Mouse (Mus musculus) CH12.LX (cell line): ENCODE measurements at regions not wholly inside any gene's neighbourhood (a gene's known extent, or its start where the extent isn't known, plus 50 kb on each side); places are given as distances from the start of the nearest gene placed in this dataset.

Experiments
- CTCF ChIP-seq, 2 experiments: IDR thresholded peaks in 1 of 2; conservative IDR thresholded peaks in 1 of 2; 2 replicates each; pipeline ENCODE4 v1.5.1; 2011 to 2012; ENCODE audit warnings: low read depth in 2 of 2, low read length in 2 of 2, improper control_type of control experiment in 1 of 2, inconsistent platforms in 1 of 2, mild to moderate bottlenecking in 1 of 2, moderate library complexity in 1 of 2
- MAX ChIP-seq: IDR thresholded peaks from 2 replicates; pipeline ENCODE4 v1.6.1; 2011; ENCODE audit warnings: low read length, improper control_type of control experiment
- SMC3 ChIP-seq: IDR thresholded peaks from 2 replicates; pipeline ENCODE4 v1.6.1; 2011; ENCODE audit warnings: low read depth, low read length, improper control_type of control experiment

- no peak for TF ChIP-seq SMC3
- TF ChIP-seq CTCF (conservative IDR thresholded peaks at IDR 0.05 in 1 of 2, IDR thresholded peaks at IDR 0.05 in 1 of 2; ENCODE audit: low read depth in 2 of 2, low read length in 2 of 2), result no peak
- no peak for TF ChIP-seq MAX
These were observed 61.5 kb upstream of the Eomes start for GRCm38 (mm10) chr9:118416475-118416874.
